Mouse (Mus musculus): Measurements from ENCODE around the gene Olfr1484.

DNA sequence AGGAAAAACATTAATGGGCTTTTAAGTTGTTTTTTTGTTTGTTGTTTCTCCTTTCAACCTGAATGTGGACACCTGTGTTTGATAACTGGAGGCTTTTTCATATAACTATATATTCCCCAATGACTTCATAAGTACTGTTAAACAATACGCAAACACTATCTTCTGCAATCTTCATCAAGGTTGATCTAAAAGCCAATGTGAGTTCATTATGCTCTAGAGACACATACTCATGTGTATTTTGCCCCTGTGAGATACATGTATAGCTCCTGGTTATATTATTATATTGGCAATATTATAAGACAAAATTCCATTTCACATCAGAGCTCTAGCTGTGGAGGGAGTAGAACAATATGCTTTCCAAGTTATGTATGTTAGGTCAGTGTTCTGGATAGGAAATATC, at the start of gene Olfr1484:
- TF ChIP-seq ETS1 (conservative IDR thresholded peaks at IDR 0.05; ENCODE audit: low read depth, low read length) (no peak), CTCF (conservative IDR thresholded peaks at IDR 0.05 in 1 of 2, IDR thresholded peaks at IDR 0.05 in 1 of 2; ENCODE audit: low read depth in 2 of 2, low read length in 2 of 2) (no peak)
